Mouse (Mus musculus): ENCODE measurements around the gene Gm20388. TPM values are rescaled to one million over a fixed set of nuclear protein-coding genes. Genes with fewer than 3 reads are reported as not detected.

Gm20388 gene
- polyA plus RNA-seq, 2 experiments = 8.5 TPM; not detected in 1

DNA sequence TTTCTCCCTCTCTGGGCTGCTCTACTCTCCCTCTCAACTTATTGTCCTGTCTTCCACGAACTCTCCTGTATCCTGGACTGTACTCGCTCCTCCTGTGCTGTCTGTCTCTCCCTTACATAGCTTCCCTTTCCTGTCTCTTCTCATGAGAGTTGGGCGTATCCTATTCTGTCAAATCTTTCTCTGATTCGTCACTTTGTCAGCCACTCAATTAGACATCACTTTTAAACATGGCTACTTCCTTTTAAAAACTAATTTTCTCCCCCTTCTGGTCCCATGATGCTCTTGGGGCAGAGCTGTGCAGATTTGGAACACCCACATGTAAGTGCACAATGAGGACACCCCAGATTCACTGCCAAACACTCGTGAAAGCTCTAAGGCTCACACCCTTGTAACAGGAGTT lies 905.7 kb downstream of the Gm20388 start:
- TF ChIP-seq CTCF (IDR thresholded peaks at IDR 0.05; ENCODE audit: low read depth) = no peak
- no peak for TF ChIP-seq EP300 (IDR thresholded peaks at IDR 0.05; ENCODE audit: low read depth)
- no peak overlapping the region for H3K27ac ChIP-seq
- 44% methylated on average over 5 of the region's 5 CpGs for WGBS (ENCODE audit: insufficient replicate concordance)
- no peaks in the 10 kb centered on the region for H3K36me3 ChIP-seq (replicated peaks; ENCODE audit: control insufficient read depth, insufficient read depth, low read depth)
- H3K4me1 ChIP-seq (replicated peaks; ENCODE audit: control insufficient read depth in 2 of 2, insufficient read depth in 2 of 2, low read length in 1 of 2) = no peaks in the 10 kb centered on the region
- no peaks in the 10 kb centered on the region for H3K27me3 ChIP-seq (ENCODE audit: control insufficient read depth, insufficient read depth, low read length)
- H3K4me3 ChIP-seq (ENCODE audit: insufficient read depth in 1 of 2, low read depth in 2 of 2, low read length in 2 of 2) = no peak overlapping the region
- DNase-seq (ENCODE audit: low read depth in 3 of 3, low spot score in 3 of 3) (no peak), ATAC-seq (ENCODE audit: insufficient read depth) (no peak)
- H3K4me2 ChIP-seq (ENCODE audit: low read depth) = no peak overlapping the region
- no peak overlapping the region for H3K9ac ChIP-seq (replicated peaks)
- H3K9me3 ChIP-seq (ENCODE audit: control insufficient read depth, low read length) = no peaks in the 10 kb centered on the region

DNA sequence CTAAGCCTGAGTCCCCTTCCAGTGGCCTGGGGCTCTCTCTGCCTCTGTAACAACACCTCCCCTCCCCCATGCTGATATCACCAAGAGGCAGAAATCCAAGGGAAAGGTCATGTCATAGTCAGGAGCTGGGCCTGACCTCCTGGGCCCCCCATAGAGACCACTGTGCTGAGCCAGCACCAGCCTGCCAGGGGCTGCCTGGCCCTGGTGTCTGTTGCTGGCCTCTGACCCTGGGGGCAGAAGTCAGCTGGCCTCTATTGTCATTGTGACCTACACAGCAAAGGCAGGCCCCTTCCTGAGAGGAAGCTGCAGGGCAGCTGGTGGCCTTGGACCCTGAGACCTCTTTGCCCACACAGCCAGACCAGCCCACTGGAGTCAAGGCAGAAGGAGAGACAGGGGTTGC lies 909.3 kb downstream of the Gm20388 start:
- Histone ChIP-seq H3K36me3 (replicated peaks; ENCODE audit: control insufficient read depth, insufficient read depth, low read depth) (no peaks in the 10 kb centered on the region), H3K9me3 (ENCODE audit: control insufficient read depth, low read length) (no peaks in the 10 kb centered on the region; the same call in 1 of the 2 replicates), H3K4me2 (ENCODE audit: low read depth) (no peak overlapping the region), H3K27me3 (ENCODE audit: control insufficient read depth, insufficient read depth, low read length) (no peaks in the 10 kb centered on the region), H3K4me1 (replicated peaks; ENCODE audit: control insufficient read depth in 2 of 2, insufficient read depth in 2 of 2, low read length in 1 of 2) (no peaks in the 10 kb centered on the region; a peak in 1 of 4 replicates), H3K4me3 (ENCODE audit: insufficient read depth in 1 of 2, low read depth in 2 of 2, low read length in 2 of 2) (no peak overlapping the region), H3K9ac (replicated peaks) (no peak overlapping the region), H3K27ac (no peak overlapping the region)
- ATAC-seq (ENCODE audit: insufficient read depth) (no peak), DNase-seq (ENCODE audit: low read depth in 3 of 3, low spot score in 3 of 3) (no peak)
- TF ChIP-seq EP300 (IDR thresholded peaks at IDR 0.05; ENCODE audit: low read depth) (no peak), CTCF (IDR thresholded peaks at IDR 0.05; ENCODE audit: low read depth) (no peak)

DNA sequence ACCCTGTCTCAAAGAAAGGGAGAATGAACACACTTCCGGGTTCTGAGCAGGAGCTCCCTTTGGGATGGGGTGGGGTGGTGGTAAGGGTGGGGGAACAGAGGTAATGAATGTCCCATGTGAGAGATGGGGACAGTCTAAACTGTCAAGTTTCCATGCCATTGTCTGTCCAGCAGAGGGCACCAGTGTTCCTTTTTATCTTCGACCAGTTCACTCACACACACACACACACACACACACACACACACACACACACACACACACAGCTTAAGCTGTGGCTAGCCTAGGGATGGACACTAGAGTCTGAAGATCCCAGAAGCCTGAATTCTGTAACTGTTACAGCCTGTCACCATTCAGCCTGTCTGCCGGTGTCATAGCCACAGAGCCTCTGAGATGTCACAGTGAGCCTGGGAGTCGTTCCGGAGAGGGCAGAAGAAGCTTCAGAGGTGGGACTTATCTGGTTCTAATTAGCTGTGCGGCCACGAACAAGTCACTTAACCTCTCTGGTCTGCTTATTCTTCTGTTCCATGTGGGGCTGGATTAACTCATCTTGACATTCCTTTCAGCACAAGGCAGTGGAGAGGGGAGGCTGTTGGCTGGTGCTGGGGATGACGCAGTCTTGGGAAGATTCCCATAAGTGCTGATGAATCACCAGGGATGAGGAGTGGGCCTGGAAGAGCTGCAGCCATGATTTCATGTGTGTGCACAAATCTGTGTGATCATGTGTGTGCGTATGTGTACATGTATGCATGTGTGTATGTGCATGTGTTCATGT lies 910.9 kb downstream of the Gm20388 start:
- peak; percentile 71 for TF ChIP-seq CTCF (IDR thresholded peaks at IDR 0.05; ENCODE audit: low read depth)
- no peak for TF ChIP-seq EP300 (IDR thresholded peaks at IDR 0.05; ENCODE audit: low read depth)

DNA sequence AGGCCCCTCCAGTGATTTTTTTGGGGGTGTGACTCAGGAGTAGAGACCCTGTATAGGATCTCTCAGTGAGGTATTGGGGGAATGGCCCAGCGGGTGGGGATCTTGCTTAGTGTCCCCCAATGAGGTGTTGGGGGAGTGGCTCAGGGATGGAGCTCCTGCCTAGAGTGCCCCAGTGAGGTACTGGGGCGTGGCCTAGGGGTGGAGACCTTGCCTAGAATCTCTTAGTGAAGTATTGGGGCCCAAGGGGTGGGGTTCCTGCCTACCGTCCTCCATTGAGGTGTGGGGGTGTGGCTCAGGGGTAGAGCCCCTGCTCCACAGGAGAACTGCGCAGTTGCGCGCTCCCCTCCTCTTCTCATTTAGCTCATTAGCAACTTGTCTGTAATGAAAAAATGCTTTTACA lies 912.7 kb downstream of the Gm20388 start:
- H3K27ac ChIP-seq = no peak overlapping the region
- 66% methylated on average over 6 of the region's 6 CpGs for WGBS (ENCODE audit: insufficient replicate concordance)
- H3K36me3 ChIP-seq (replicated peaks; ENCODE audit: control insufficient read depth, insufficient read depth, low read depth) = no peaks in the 10 kb centered on the region
- no peaks in the 10 kb centered on the region for H3K27me3 ChIP-seq (ENCODE audit: control insufficient read depth, insufficient read depth, low read length)
- no peaks in the 10 kb centered on the region; a peak in 1 of 4 replicates for H3K4me1 ChIP-seq (replicated peaks; ENCODE audit: control insufficient read depth in 2 of 2, insufficient read depth in 2 of 2, low read length in 1 of 2)
- ATAC-seq (ENCODE audit: insufficient read depth) (no peak), DNase-seq (ENCODE audit: low read depth in 3 of 3, low spot score in 3 of 3) (no peak)
- TF ChIP-seq EP300 (IDR thresholded peaks at IDR 0.05; ENCODE audit: low read depth) = no peak
- no peak for TF ChIP-seq CTCF (IDR thresholded peaks at IDR 0.05; ENCODE audit: low read depth)
- no peaks in the 10 kb centered on the region; the same call in 1 of the 2 replicates for H3K9me3 ChIP-seq (ENCODE audit: control insufficient read depth, low read length)
- no peak overlapping the region for H3K4me2 ChIP-seq (ENCODE audit: low read depth)
- no peak overlapping the region for H3K9ac ChIP-seq (replicated peaks)
- H3K4me3 ChIP-seq (ENCODE audit: insufficient read depth in 1 of 2, low read depth in 2 of 2, low read length in 2 of 2) = no peak overlapping the region

More for the DNA sequence above, 910.9 kb downstream of the Gm20388 start:
- ATAC-seq (ENCODE audit: insufficient read depth) (no peak), DNase-seq (ENCODE audit: low read depth in 3 of 3, low spot score in 3 of 3) (peak in 1 of 3 experiments; percentile 18)
- no peak overlapping the region for H3K9ac ChIP-seq (replicated peaks)
- no peaks in the 10 kb centered on the region; a peak in 1 of 4 replicates for H3K4me1 ChIP-seq (replicated peaks; ENCODE audit: control insufficient read depth in 2 of 2, insufficient read depth in 2 of 2, low read length in 1 of 2)
- no peaks in the 10 kb centered on the region; the same call in 1 of the 2 replicates for H3K9me3 ChIP-seq (ENCODE audit: control insufficient read depth, low read length)
- no peak overlapping the region for H3K27ac ChIP-seq
- no peaks in the 10 kb centered on the region for H3K36me3 ChIP-seq (replicated peaks; ENCODE audit: control insufficient read depth, insufficient read depth, low read depth)
- no peak overlapping the region for H3K4me3 ChIP-seq (ENCODE audit: insufficient read depth in 1 of 2, low read depth in 2 of 2, low read length in 2 of 2)
- no peak overlapping the region for H3K4me2 ChIP-seq (ENCODE audit: low read depth)
- WGBS (ENCODE audit: insufficient replicate concordance) = 28% methylated on average over 9 of the region's 9 CpGs
- no peaks in the 10 kb centered on the region for H3K27me3 ChIP-seq (ENCODE audit: control insufficient read depth, insufficient read depth, low read length)

GRCm38 (mm10) chr8:120823887-120824286 lies 913.2 kb downstream of the Gm20388 start:
- Histone ChIP-seq H3K9me3 (ENCODE audit: control insufficient read depth, low read length) (no peaks in the 10 kb centered on the region; the same call in 1 of the 2 replicates), H3K4me3 (ENCODE audit: insufficient read depth in 1 of 2, low read depth in 2 of 2, low read length in 2 of 2) (no peak overlapping the region), H3K36me3 (replicated peaks; ENCODE audit: control insufficient read depth, insufficient read depth, low read depth) (no peaks in the 10 kb centered on the region), H3K4me2 (ENCODE audit: low read depth) (no peak overlapping the region), H3K9ac (replicated peaks) (no peak overlapping the region), H3K27me3 (ENCODE audit: control insufficient read depth, insufficient read depth, low read length) (no peaks in the 10 kb centered on the region), H3K27ac (no peak overlapping the region), H3K4me1 (replicated peaks; ENCODE audit: control insufficient read depth in 2 of 2, insufficient read depth in 2 of 2, low read length in 1 of 2) (no peaks in the 10 kb centered on the region; a peak in 1 of 4 replicates)
- ATAC-seq (ENCODE audit: insufficient read depth) (no peak), DNase-seq (ENCODE audit: low read depth in 3 of 3, low spot score in 3 of 3) (no peak)
- TF ChIP-seq EP300 (IDR thresholded peaks at IDR 0.05; ENCODE audit: low read depth) = no peak
- peak; percentile 38 for TF ChIP-seq CTCF (IDR thresholded peaks at IDR 0.05; ENCODE audit: low read depth)
- 58% methylated on average over 8 of the region's 8 CpGs for WGBS (ENCODE audit: insufficient replicate concordance)

All from liver, embryonic 14.5 days (tissue).